Mouse (Mus musculus) midbrain, embryonic 14.5 days (tissue): ENCODE measurements around the gene Grm7. TPM values are rescaled to one million over a fixed set of nuclear protein-coding genes. Genes with fewer than 3 reads are reported as not detected.
A peak's percentile ranks its signal among the peaks of the same experiment; 100 is the strongest.

ENCODE experiments used
- ATAC-seq: fragments of 200-750 bp; cut with Nextera tagmentation; 2 replicates; pipeline ENCODE4 v1.8.0; 2017; ENCODE audit warnings: moderate number of reproducible peaks, moderate library complexity; ENCODE audit not compliant: low FRiP score, low TSS enrichment
- DNase-seq: peaks from one replicate; pipeline ENCODE4 v3.0.0-alpha.2; 2015
- H3K27ac ChIP-seq: fragments of 300-500 bp; sonication (generic); replicated peaks from 2 replicates; pipeline ENCODE4 v1.5.1; 2014; ENCODE audit warnings: mild to moderate bottlenecking, low read depth, low read length, moderate library complexity
- H3K27me3 ChIP-seq: fragments of 300-500 bp; sonication (generic); 2 replicates; pipeline ENCODE4 v1.6.1; 2014; ENCODE audit warnings: low read length, control low read depth, mixed read lengths; ENCODE audit not compliant: control insufficient read depth, insufficient read depth
- H3K36me3 ChIP-seq: fragments of 300-500 bp; sonication (generic); 2 replicates; pipeline ENCODE4 v1.6.1; 2014; ENCODE audit warnings: low read length, control low read depth; ENCODE audit not compliant: control insufficient read depth, insufficient read depth
- H3K4me1 ChIP-seq: fragments of 300-500 bp; sonication (generic); 2 replicates; pipeline ENCODE4 v1.6.1; 2014; ENCODE audit warnings: mild to moderate bottlenecking, antibody characterized with exemption, low read length, control low read depth; ENCODE audit not compliant: control insufficient read depth, insufficient read depth
- H3K4me2 ChIP-seq: fragments of 300-500 bp; sonication (generic); 2 replicates; pipeline ENCODE4 v1.6.1; 2014; ENCODE audit warnings: mild to moderate bottlenecking, low read length, moderate library complexity
- H3K4me3 ChIP-seq: fragments of 300-500 bp; sonication (generic); replicated peaks from 2 replicates; pipeline ENCODE4 v1.5.1; 2014; ENCODE audit warnings: low read depth, low read length
- H3K9ac ChIP-seq: fragments of 300-500 bp; sonication (generic); replicated peaks from 2 replicates; pipeline ENCODE4 v1.6.1; 2014; ENCODE audit warnings: mild to moderate bottlenecking, low read length, moderate library complexity
- H3K9me3 ChIP-seq: fragments of 300-500 bp; sonication (generic); 2 replicates; pipeline ENCODE4 v1.6.1; 2016; ENCODE audit warnings: low read length, control low read depth, mixed read lengths; ENCODE audit not compliant: control insufficient read depth
- WGBS: fragments of 180-500 bp; shearing (Covaris S2); extraction: QIAGEN DNeasy Blood & Tissue Kit; methylation state at CpG from one replicate; pipeline ENCODE4 v1.1.7; 2014; 5-methylcytosine and 5-hydroxymethylcytosine counted together
- polyA plus RNA-seq: library from polyadenylated mRNA; unstranded; fragments of >200 nt; fragmentation: Nextera tagmentation; extraction: Ambion mirVana; gene quantifications from 2 replicates; pipeline ENCODE4 v1.2.1, GENCODE M21; 2014

The Grm7 gene
- polyA plus RNA-seq, 1 experiment from 2014 or later, result 18.1 TPM

DNA sequence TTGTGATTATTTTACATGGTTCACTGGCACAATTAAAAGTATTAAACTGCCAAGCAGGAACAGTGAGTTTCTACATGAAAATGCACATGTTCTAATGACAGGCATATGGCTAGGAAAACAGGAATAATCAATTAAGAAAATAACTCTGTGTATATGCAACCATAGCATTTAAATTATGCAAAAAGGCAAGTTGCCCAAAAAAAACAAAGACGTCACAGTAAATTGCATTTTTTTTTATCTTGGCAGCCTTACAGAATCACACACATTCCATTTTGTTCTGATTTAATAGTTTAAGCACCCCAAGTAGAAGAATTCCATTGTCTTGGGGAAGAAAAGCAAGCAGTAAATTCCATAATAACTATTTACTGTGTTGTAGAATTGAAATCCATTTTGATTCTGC lies 716.3 kb downstream of the Grm7 start:
- no peak overlapping the region for H3K4me3 ChIP-seq
- no peaks in the 10 kb centered on the region for H3K27me3 ChIP-seq
- no peak overlapping the region for H3K4me2 ChIP-seq
- ATAC-seq, result no peak
- peak; percentile 28 for DNase-seq
- H3K36me3 ChIP-seq, result no peaks in the 10 kb centered on the region
- H3K27ac ChIP-seq, result no peak overlapping the region
- no peaks in the 10 kb centered on the region for H3K9me3 ChIP-seq
- no peak overlapping the region for H3K9ac ChIP-seq
- no peaks in the 10 kb centered on the region for H3K4me1 ChIP-seq
- 55% methylated on average over 1 of the region's 1 CpGs for WGBS

GRCm38 (mm10) chr6:111368111-111368510 lies 722.7 kb downstream of the Grm7 start:
- DNase-seq, result no peak
- Histone ChIP-seq H3K27ac (no peak overlapping the region), H3K4me1 (peaks cover 12% of the 10 kb centered on the region), H3K9me3 (no peaks in the 10 kb centered on the region), H3K4me3 (no peak overlapping the region), H3K9ac (no peak overlapping the region), H3K27me3 (no peaks in the 10 kb centered on the region), H3K36me3 (no peaks in the 10 kb centered on the region), H3K4me2 (no peak overlapping the region)
- WGBS, result 95% methylated on average over 3 of the region's 3 CpGs
- ATAC-seq, result no peak

GRCm38 (mm10) chr6:111368551-111368950 lies 723.2 kb downstream of the Grm7 start:
- H3K4me1 ChIP-seq, result peaks cover 16% of the 10 kb centered on the region
- no peak overlapping the region for H3K4me2 ChIP-seq
- H3K36me3 ChIP-seq, result no peaks in the 10 kb centered on the region
- no peak overlapping the region for H3K4me3 ChIP-seq
- no peak overlapping the region for H3K9ac ChIP-seq
- H3K27ac ChIP-seq, result no peak overlapping the region
- DNase-seq (no peak), ATAC-seq (no peak)
- H3K9me3 ChIP-seq, result no peaks in the 10 kb centered on the region
- H3K27me3 ChIP-seq, result no peaks in the 10 kb centered on the region
- WGBS, result 81% methylated on average over 3 of the region's 3 CpGs

DNA sequence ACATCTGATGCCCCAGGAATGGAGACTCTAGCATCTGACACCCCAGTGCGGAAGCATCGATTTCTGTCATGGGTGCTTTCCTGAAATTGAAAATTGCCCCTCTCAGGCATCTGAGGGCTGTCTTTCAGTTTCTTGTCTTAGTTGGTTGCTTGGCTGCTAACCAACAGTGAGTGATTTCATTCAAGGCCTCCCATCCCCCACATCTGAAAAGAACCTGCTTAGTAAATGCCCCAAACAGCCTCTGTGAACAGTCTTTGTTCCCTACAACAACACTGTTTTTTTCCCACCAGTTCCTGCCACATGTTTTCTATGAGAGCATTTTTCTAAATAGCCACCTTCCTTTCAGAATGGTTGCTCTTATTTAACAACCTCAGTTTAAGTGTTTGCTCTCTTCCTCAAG lies 723.6 kb downstream of the Grm7 start:
- Histone ChIP-seq H3K9me3 (no peaks in the 10 kb centered on the region), H3K27ac (no peak overlapping the region), H3K4me1 (peaks cover 17% of the 10 kb centered on the region), H3K4me3 (no peak overlapping the region), H3K27me3 (no peaks in the 10 kb centered on the region), H3K4me2 (no peak overlapping the region), H3K9ac (no peak overlapping the region), H3K36me3 (no peaks in the 10 kb centered on the region)
- peak; percentile 60 for DNase-seq
- 81% methylated on average over 2 of the region's 2 CpGs for WGBS
- no peak for ATAC-seq

GRCm38 (mm10) chr6:111371581-111372349 lies 726.4 kb downstream of the Grm7 start:
- H3K27me3 ChIP-seq, result no peaks in the 10 kb centered on the region
- 0 out of 2 replicates have a peak overlapping the region, but pooled peaks have one; percentile 20 for H3K27ac ChIP-seq
- H3K9me3 ChIP-seq, result no peaks in the 10 kb centered on the region
- no peak overlapping the region for H3K9ac ChIP-seq
- 15% methylated on average over 4 of the region's 4 CpGs for WGBS
- H3K4me2 ChIP-seq, result no peak overlapping the region
- no peak for ATAC-seq
- H3K4me3 ChIP-seq, result no peak overlapping the region
- DNase-seq, result no peak
- H3K36me3 ChIP-seq, result no peaks in the 10 kb centered on the region
- H3K4me1 ChIP-seq, result peaks cover 17% of the 10 kb centered on the region

- H3K9me3 ChIP-seq, result no peaks in the 10 kb centered on the region
Measured at GRCm38 (mm10) chr6:111372626-111373380, 727.4 kb downstream of the Grm7 start.

GRCm38 (mm10) chr6:111380710-111381109 lies 735.3 kb downstream of the Grm7 start:
- Histone ChIP-seq H3K4me1 (no peaks in the 10 kb centered on the region), H3K36me3 (no peaks in the 10 kb centered on the region), H3K27me3 (no peaks in the 10 kb centered on the region), H3K4me2 (no peak overlapping the region), H3K27ac (no peak overlapping the region), H3K9ac (no peak overlapping the region), H3K4me3 (no peak overlapping the region), H3K9me3 (no peaks in the 10 kb centered on the region)
- ATAC-seq (no peak), DNase-seq (no peak)
- 75% methylated on average over 2 of the region's 2 CpGs for WGBS

More at GRCm38 (mm10) chr6:111372626-111373380, 727.4 kb downstream of the Grm7 start:
- Histone ChIP-seq H3K4me2 (no peak overlapping the region), H3K27me3 (no peaks in the 10 kb centered on the region), H3K27ac (peak overlapping the region; percentile 45), H3K9ac (no peak overlapping the region), H3K4me1 (peaks cover 17% of the 10 kb centered on the region), H3K4me3 (no peak overlapping the region), H3K36me3 (no peaks in the 10 kb centered on the region)
- ATAC-seq (peak; percentile 67), DNase-seq (peak; percentile 66)
- 31% methylated on average over 11 of the region's 11 CpGs for WGBS

DNA sequence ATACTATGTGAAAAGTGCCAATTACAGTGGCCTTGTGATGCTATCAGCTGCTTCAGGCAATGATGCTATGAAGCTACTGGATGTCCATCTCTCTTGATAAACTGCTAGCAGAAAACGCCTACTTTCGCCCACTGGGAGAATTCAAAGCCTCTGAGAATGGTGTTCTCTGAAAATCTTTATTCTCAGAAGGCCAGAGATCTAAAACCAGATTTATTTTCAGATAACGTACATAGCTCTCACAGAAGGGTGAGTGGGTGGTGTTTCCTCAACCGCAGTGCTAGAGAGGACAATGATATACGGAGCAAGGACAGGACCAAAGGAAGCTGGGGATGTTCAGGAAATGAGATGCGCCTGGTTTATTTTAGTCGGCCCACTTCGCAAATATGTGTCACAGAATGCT lies 763.4 kb downstream of the Grm7 start:
- H3K27me3 ChIP-seq, result no peaks in the 10 kb centered on the region
- DNase-seq (no peak), ATAC-seq (no peak)
- no peak overlapping the region for H3K4me3 ChIP-seq
- no peak overlapping the region for H3K4me2 ChIP-seq
- WGBS, result 89% methylated on average over 8 of the region's 8 CpGs
- no peaks in the 10 kb centered on the region for H3K4me1 ChIP-seq
- no peak overlapping the region for H3K9ac ChIP-seq
- H3K36me3 ChIP-seq, result no peaks in the 10 kb centered on the region
- no peak overlapping the region for H3K27ac ChIP-seq
- no peaks in the 10 kb centered on the region for H3K9me3 ChIP-seq
